Mouse (Mus musculus) forebrain, postnatal 0 days (tissue): ENCODE results near the gene Eif3j1. TPM values are rescaled to one million over a fixed set of nuclear protein-coding genes. Genes with fewer than 3 reads are reported as not detected.
A peak's percentile ranks its signal among the peaks of the same experiment; 100 is the strongest.

ENCODE experiments used
- ATAC-seq: fragments of 200-750 bp; cut with Nextera tagmentation; 2 replicates; pipeline ENCODE4 v1.8.0; 2017; ENCODE audit warnings: mild to moderate bottlenecking, moderate library complexity
- DNase-seq: peaks from one replicate; pipeline ENCODE4 v3.0.0-alpha.2; 2015
- H3K27ac ChIP-seq: fragments of 300-500 bp; sonication (generic); 2 replicates; pipeline ENCODE4 v1.5.1; 2014; ENCODE audit warnings: low read depth, mild to moderate bottlenecking, antibody characterized with exemption, low read length, moderate library complexity, mixed read lengths
- H3K27me3 ChIP-seq: fragments of 300-500 bp; sonication (generic); 2 replicates; pipeline ENCODE4 v1.6.1; 2014; ENCODE audit warnings: mild to moderate bottlenecking, low read length, mixed read lengths; ENCODE audit not compliant: insufficient read depth
- H3K36me3 ChIP-seq: fragments of 300-500 bp; sonication (generic); 2 replicates; pipeline ENCODE4 v1.6.1; 2014; ENCODE audit warnings: mild to moderate bottlenecking, moderate library complexity; ENCODE audit not compliant: insufficient read depth
- H3K4me1 ChIP-seq: fragments of 300-500 bp; sonication (generic); 2 replicates; pipeline ENCODE4 v1.6.1; 2014; ENCODE audit warnings: antibody characterized with exemption; ENCODE audit not compliant: insufficient read depth
- H3K4me2 ChIP-seq: fragments of 300-500 bp; sonication (generic); 2 replicates; pipeline ENCODE4 v1.6.1; 2014; ENCODE audit warnings: low read depth, mild to moderate bottlenecking, moderate library complexity
- H3K4me3 ChIP-seq: fragments of 300-500 bp; sonication (generic); 2 replicates; pipeline ENCODE4 v1.5.1; 2014; ENCODE audit warnings: low read depth, low read length, mixed read lengths
- H3K9ac ChIP-seq: fragments of 300-500 bp; sonication (generic); 2 replicates; pipeline ENCODE4 v1.6.1; 2014; ENCODE audit warnings: mild to moderate bottlenecking
- H3K9me3 ChIP-seq: fragments of 300-500 bp; sonication (generic); 2 replicates; pipeline ENCODE4 v1.6.1; 2016; ENCODE audit warnings: low read length
- CTCF ChIP-seq: sonication (generic); IDR thresholded peaks from 2 replicates; pipeline ENCODE4 v1.5.1; 2016; ENCODE audit warnings: antibody characterized with exemption, control low read depth, low read depth
- WGBS: fragments of 180-500 bp; shearing (Covaris S2); extraction: QIAGEN DNeasy Blood & Tissue Kit; methylation state at CpG from one replicate; pipeline ENCODE4 v1.1.7; 2014; 5-methylcytosine and 5-hydroxymethylcytosine counted together
- polyA plus RNA-seq: library from polyadenylated mRNA; unstranded; fragments of >200 nt; fragmentation: Nextera tagmentation; extraction: Ambion mirVana; gene quantifications from 2 replicates; pipeline ENCODE4 v1.2.1, GENCODE M21; 2015
- total RNA-seq: library from RNA; depleted of rRNA; stranded (reverse); fragments of >200 nt; gene quantifications from 2 replicates; pipeline ENCODE4 v1.2.3, GENCODE M21; 2014

The Eif3j1 gene
- total and polyA plus RNA-seq, 2 experiments from 2014 or later, result 9.7 to 23.2 TPM

DNA sequence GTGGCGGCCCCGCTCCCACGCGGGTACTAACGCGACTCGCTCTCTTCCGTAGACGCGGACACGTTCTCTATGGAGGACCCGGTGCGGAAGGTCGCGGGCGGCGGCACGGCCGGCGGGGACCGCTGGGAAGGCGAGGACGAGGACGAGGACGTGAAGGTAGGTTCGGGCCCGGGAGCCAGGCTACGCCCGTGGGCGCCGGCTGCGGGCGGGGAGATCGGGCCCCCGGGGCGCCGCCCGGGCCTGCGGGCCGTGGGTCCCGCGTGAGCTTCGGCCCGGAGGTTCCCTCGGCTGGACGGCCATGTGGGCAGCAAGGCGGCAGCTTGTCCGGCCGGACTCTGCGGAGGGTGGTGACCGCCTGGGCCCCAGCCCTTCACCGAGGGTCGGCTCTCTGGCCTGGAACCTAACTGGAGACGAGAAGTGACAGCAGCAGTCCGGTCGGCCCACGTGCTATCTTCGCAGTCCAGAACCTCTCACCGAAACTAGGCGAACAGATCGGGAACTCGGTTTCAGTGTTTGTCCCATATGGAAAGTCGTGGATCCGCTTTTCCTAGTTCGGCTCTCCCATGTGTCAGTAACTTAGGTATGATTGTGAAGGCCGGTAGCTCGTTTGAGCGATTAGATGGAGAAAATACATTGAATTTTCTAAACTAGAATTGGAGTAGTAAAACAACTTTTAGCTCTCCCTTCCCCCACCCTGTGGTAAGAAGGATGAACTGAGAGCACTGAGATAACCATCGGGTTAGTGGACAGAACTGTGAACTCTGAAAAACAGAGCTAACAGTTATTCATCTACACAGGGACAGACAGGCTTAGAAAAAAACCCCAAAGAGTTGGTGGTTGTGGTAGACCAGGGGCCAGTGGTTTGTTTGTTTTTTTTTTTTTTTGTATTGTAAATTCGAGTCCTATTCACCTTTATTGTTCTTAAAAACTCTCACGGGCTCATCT lies 682 bp downstream of the Eif3j1 start:
- no peak for TF ChIP-seq CTCF
- H3K27me3 ChIP-seq, result no peaks in the 10 kb centered on the region
- ATAC-seq (peak; percentile 49; the same call in 1 of the 2 replicates), DNase-seq (no peak)
- H3K4me3 ChIP-seq, result peak overlapping the region; percentile 74
- H3K4me1 ChIP-seq, result 0 out of 2 replicates have a peak, but pooled peaks cover 6% of the 10 kb centered on the region
- 1% methylated on average over 51 of the region's 71 CpGs for WGBS
- peak overlapping the region; percentile 82 for H3K9ac ChIP-seq
- H3K4me2 ChIP-seq, result peak overlapping the region; percentile 75
- no peaks in the 10 kb centered on the region for H3K36me3 ChIP-seq
- no peaks in the 10 kb centered on the region for H3K9me3 ChIP-seq
- peak overlapping the region; percentile 83 for H3K27ac ChIP-seq

DNA sequence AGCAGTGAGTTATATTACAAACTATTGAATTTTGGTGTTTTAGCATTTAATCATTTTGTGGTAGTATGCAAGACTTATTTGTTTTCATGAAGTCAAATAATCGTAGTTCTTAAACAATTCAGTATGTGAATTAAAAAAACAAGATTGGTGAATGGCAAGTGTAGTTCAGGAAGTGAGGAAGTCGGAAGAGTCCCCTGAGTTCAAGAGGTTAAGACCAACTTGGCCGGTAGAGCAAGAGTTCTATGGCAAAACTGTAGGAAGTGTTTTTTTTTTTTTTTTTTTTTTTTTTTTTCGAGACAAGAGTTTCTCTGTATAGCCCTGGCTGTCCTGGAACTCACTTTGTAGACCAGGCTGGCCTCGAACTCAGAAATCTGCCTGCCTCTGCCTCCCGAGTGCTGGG lies 3.6 kb downstream of the Eif3j1 start:
- H3K27ac ChIP-seq, result no peak overlapping the region
- H3K27me3 ChIP-seq, result no peaks in the 10 kb centered on the region
- ATAC-seq, result no peak
- H3K9me3 ChIP-seq, result no peaks in the 10 kb centered on the region
- DNase-seq, result no peak
- 0 out of 2 replicates have a peak, but pooled peaks cover 6% of the 10 kb centered on the region for H3K4me1 ChIP-seq
- no peak overlapping the region for H3K9ac ChIP-seq
- H3K4me2 ChIP-seq, result no peak overlapping the region
- 90% methylated on average over 6 of the region's 6 CpGs for WGBS
- H3K36me3 ChIP-seq, result no peaks in the 10 kb centered on the region
- H3K4me3 ChIP-seq, result no peak overlapping the region
- no peak for TF ChIP-seq CTCF

DNA sequence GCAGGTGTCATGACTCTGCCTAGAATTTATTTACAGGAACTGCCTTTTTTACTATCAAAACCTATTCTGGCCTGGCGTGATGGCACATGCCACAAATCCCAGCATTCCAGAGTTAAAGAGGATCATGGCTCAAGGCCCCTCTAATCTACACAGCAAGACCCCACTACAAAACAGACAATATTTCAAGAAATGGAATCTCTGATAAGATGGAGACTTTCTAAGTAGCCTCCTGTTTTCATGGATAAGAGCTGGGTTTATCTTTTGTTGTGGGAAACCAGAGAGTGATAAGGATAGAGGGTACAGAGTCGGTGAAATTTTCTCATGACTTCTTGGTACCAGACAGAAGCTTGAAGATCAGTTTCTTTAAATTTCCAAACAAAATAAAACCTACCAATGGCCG lies 7.7 kb downstream of the Eif3j1 start:
- WGBS, result 94% methylated on average over 3 of the region's 3 CpGs
- Histone ChIP-seq H3K36me3 (0 out of 2 replicates have a peak, but pooled peaks cover 5% of the 10 kb centered on the region), H3K4me3 (no peak overlapping the region), H3K27ac (no peak overlapping the region), H3K4me2 (no peak overlapping the region), H3K27me3 (no peaks in the 10 kb centered on the region), H3K9ac (no peak overlapping the region), H3K9me3 (no peaks in the 10 kb centered on the region), H3K4me1 (no peaks in the 10 kb centered on the region)
- ATAC-seq (no peak), DNase-seq (no peak)
- no peak for TF ChIP-seq CTCF

DNA sequence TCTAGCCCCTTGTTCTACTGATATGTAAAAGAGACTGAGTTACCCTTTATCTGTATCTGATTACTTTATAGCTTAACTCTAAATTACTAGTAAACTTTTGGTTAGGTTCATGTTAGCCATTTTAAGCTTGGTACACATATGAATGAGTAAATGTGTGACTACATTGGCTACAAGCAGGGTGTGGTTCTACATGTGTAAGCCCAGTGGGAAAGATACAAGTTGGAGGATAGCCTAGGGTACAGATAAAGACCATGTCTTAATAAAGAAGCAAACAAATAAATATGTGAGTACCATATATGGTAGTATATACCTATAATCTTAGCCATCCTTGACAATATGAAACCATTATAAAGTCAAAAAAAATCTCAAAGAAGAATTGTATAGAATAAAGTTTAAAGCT lies 15.6 kb downstream of the Eif3j1 start:
- TF ChIP-seq CTCF, result no peak
- no peaks in the 10 kb centered on the region for H3K27me3 ChIP-seq
- no peaks in the 10 kb centered on the region for H3K9me3 ChIP-seq
- no peak for DNase-seq
- no peak overlapping the region for H3K27ac ChIP-seq
- H3K4me1 ChIP-seq, result no peaks in the 10 kb centered on the region
- H3K4me2 ChIP-seq, result no peak overlapping the region
- peaks cover 3% of the 10 kb centered on the region; the same call in 1 of the 2 replicates for H3K36me3 ChIP-seq
- no peak overlapping the region for H3K9ac ChIP-seq
- ATAC-seq, result no peak
- no peak overlapping the region for H3K4me3 ChIP-seq

- no peak for TF ChIP-seq CTCF
- H3K27ac ChIP-seq, result no peak overlapping the region
- DNase-seq (no peak), ATAC-seq (no peak)
- no peak overlapping the region for H3K4me3 ChIP-seq
- H3K4me2 ChIP-seq, result no peak overlapping the region
- H3K9me3 ChIP-seq, result no peaks in the 10 kb centered on the region
- H3K9ac ChIP-seq, result no peak overlapping the region
- no peaks in the 10 kb centered on the region for H3K27me3 ChIP-seq
- peaks cover 27% of the 10 kb centered on the region for H3K36me3 ChIP-seq
- H3K4me1 ChIP-seq, result no peaks in the 10 kb centered on the region
- 80% methylated on average over 11 of the region's 11 CpGs for WGBS
Measured at GRCm38 (mm10) chr2:122059365-122060115, 31.2 kb downstream of the Eif3j1 start.

GRCm38 (mm10) chr2:122065200-122065969 lies 37.0 kb downstream of the Eif3j1 start:
- DNase-seq, result peak; percentile 37
- H3K4me3 ChIP-seq, result no peak overlapping the region
- no peaks in the 10 kb centered on the region for H3K4me1 ChIP-seq
- H3K27me3 ChIP-seq, result no peaks in the 10 kb centered on the region
- no peak overlapping the region for H3K9ac ChIP-seq
- peak; percentile 79 for ATAC-seq
- no peaks in the 10 kb centered on the region for H3K9me3 ChIP-seq
- TF ChIP-seq CTCF, result peak; percentile 37; the same call in 1 of the 2 replicates
- WGBS, result 46% methylated on average over 14 of the region's 14 CpGs
- H3K4me2 ChIP-seq, result no peak overlapping the region
- peaks cover 19% of the 10 kb centered on the region for H3K36me3 ChIP-seq
- H3K27ac ChIP-seq, result no peak overlapping the region
